Mouse (Mus musculus) forebrain, postnatal 0 days (tissue): ENCODE data around the gene Boll. TPM values are rescaled to one million over a fixed set of nuclear protein-coding genes. Genes with fewer than 3 reads are reported as not detected.
"Not testable (repeated sequence)": the region's sequence is repeated elsewhere in the genome, so short reads cannot be mapped to it uniquely, and the experiment has no call there.

Source experiments
- ATAC-seq: fragments of 200-750 bp; cut with Nextera tagmentation; 2 replicates; pipeline ENCODE4 v1.8.0; 2017; ENCODE audit warnings: mild to moderate bottlenecking, moderate library complexity
- DNase-seq: peaks from one replicate; pipeline ENCODE4 v3.0.0-alpha.2; 2015
- H3K27ac ChIP-seq: fragments of 300-500 bp; sonication (generic); 2 replicates; pipeline ENCODE4 v1.5.1; 2014; ENCODE audit warnings: low read depth, mild to moderate bottlenecking, antibody characterized with exemption, low read length, moderate library complexity, mixed read lengths
- H3K27me3 ChIP-seq: fragments of 300-500 bp; sonication (generic); 2 replicates; pipeline ENCODE4 v1.6.1; 2014; ENCODE audit warnings: mild to moderate bottlenecking, low read length, mixed read lengths; ENCODE audit not compliant: insufficient read depth
- H3K36me3 ChIP-seq: fragments of 300-500 bp; sonication (generic); 2 replicates; pipeline ENCODE4 v1.6.1; 2014; ENCODE audit warnings: mild to moderate bottlenecking, moderate library complexity; ENCODE audit not compliant: insufficient read depth
- H3K4me1 ChIP-seq: fragments of 300-500 bp; sonication (generic); 2 replicates; pipeline ENCODE4 v1.6.1; 2014; ENCODE audit warnings: antibody characterized with exemption; ENCODE audit not compliant: insufficient read depth
- H3K4me2 ChIP-seq: fragments of 300-500 bp; sonication (generic); 2 replicates; pipeline ENCODE4 v1.6.1; 2014; ENCODE audit warnings: low read depth, mild to moderate bottlenecking, moderate library complexity
- H3K4me3 ChIP-seq: fragments of 300-500 bp; sonication (generic); 2 replicates; pipeline ENCODE4 v1.5.1; 2014; ENCODE audit warnings: low read depth, low read length, mixed read lengths
- H3K9ac ChIP-seq: fragments of 300-500 bp; sonication (generic); 2 replicates; pipeline ENCODE4 v1.6.1; 2014; ENCODE audit warnings: mild to moderate bottlenecking
- H3K9me3 ChIP-seq: fragments of 300-500 bp; sonication (generic); 2 replicates; pipeline ENCODE4 v1.6.1; 2016; ENCODE audit warnings: low read length
- CTCF ChIP-seq: sonication (generic); IDR thresholded peaks from 2 replicates; pipeline ENCODE4 v1.5.1; 2016; ENCODE audit warnings: antibody characterized with exemption, control low read depth, low read depth
- WGBS: fragments of 180-500 bp; shearing (Covaris S2); extraction: QIAGEN DNeasy Blood & Tissue Kit; methylation state at CpG from one replicate; pipeline ENCODE4 v1.1.7; 2014; 5-methylcytosine and 5-hydroxymethylcytosine counted together
- polyA plus RNA-seq: library from polyadenylated mRNA; unstranded; fragments of >200 nt; fragmentation: Nextera tagmentation; extraction: Ambion mirVana; gene quantifications from 2 replicates; pipeline ENCODE4 v1.2.1, GENCODE M21; 2015
- total RNA-seq: library from RNA; depleted of rRNA; stranded (reverse); fragments of >200 nt; gene quantifications from 2 replicates; pipeline ENCODE4 v1.2.3, GENCODE M21; 2014

Gene Boll
- total and polyA plus RNA-seq, 2 experiments from 2014 or later = not detected

- H3K9me3 ChIP-seq = no peaks in the 10 kb centered on the region
- peak overlapping the region; percentile 46 for H3K4me3 ChIP-seq
- 61% methylated on average over 41 of the region's 49 CpGs for WGBS
- no peak for DNase-seq
- H3K4me1 ChIP-seq = no peaks in the 10 kb centered on the region
- TF ChIP-seq CTCF = no peak
- no peaks in the 10 kb centered on the region for H3K36me3 ChIP-seq
- H3K4me2 ChIP-seq = peak overlapping the region; percentile 52; the same call in 1 of the 2 replicates
- H3K27me3 ChIP-seq = peaks cover 14% of the 10 kb centered on the region
- H3K27ac ChIP-seq = no peak overlapping the region
- ATAC-seq = no peak
- no peak overlapping the region for H3K9ac ChIP-seq
Observed at GRCm38 (mm10) chr1:55362634-55363033, 635 bp downstream of the Boll start.

DNA sequence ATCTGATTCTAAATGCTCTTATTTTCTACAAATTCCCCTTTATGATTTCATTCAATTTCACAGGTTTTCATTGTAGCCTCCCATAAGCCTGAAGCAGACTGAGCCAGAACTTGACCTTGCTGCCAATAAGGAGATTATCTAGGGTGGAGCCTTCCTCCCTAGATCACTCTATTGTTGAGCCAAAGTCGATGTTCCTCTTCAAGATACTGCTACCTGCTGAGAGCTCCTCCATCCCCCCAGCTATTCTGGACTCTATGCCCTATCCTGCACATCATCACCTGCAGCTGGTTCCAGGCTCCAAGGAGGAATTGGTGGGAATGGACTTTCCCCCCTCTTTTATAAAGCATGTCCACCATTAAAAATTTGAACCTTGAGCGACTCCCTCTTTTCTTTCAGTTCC lies 11.4 kb downstream of the Boll start:
- not testable (repeated sequence) for H3K36me3 ChIP-seq, H3K4me2 ChIP-seq, H3K9me3 ChIP-seq, ATAC-seq, H3K4me3 ChIP-seq, H3K27me3 ChIP-seq, H3K27ac ChIP-seq, DNase-seq, H3K4me1 ChIP-seq, H3K9ac ChIP-seq
- WGBS = 67% methylated on average over 2 of the region's 2 CpGs

GRCm38 (mm10) chr1:55325496-55325895 lies 37.8 kb downstream of the Boll start:
- not testable (repeated sequence) for H3K27ac ChIP-seq, H3K9ac ChIP-seq, H3K4me1 ChIP-seq, H3K27me3 ChIP-seq, H3K4me3 ChIP-seq, ATAC-seq, H3K36me3 ChIP-seq, DNase-seq, H3K4me2 ChIP-seq, H3K9me3 ChIP-seq
- 84% methylated on average over 5 of the region's 5 CpGs for WGBS

DNA sequence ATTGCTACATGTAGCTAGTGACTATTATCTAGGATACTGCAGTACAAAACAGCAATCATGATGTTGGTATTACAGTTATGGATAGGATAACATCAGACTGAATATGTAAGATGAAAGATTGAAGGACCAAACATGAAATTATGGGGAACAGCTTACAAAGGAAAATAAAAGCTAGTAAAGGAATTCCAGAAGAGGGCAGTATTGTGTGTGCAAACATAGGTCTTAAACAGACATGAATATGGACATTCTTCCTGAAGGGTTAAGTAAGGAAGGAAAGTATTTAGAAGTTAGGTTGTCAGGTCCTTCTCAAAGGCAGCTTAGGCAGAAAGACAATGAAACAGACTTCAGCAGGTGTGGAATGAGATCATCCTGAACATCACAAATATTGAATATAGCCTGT lies 62.2 kb downstream of the Boll start:
- Histone ChIP-seq H3K4me3 (no peak overlapping the region), H3K9ac (no peak overlapping the region), H3K4me1 (no peaks in the 10 kb centered on the region), H3K36me3 (no peaks in the 10 kb centered on the region), H3K9me3 (no peaks in the 10 kb centered on the region), H3K4me2 (no peak overlapping the region), H3K27me3 (no peaks in the 10 kb centered on the region), H3K27ac (no peak overlapping the region)
- peak; percentile 6 for DNase-seq
- ATAC-seq = no peak
- peak; percentile 57 for TF ChIP-seq CTCF

DNA sequence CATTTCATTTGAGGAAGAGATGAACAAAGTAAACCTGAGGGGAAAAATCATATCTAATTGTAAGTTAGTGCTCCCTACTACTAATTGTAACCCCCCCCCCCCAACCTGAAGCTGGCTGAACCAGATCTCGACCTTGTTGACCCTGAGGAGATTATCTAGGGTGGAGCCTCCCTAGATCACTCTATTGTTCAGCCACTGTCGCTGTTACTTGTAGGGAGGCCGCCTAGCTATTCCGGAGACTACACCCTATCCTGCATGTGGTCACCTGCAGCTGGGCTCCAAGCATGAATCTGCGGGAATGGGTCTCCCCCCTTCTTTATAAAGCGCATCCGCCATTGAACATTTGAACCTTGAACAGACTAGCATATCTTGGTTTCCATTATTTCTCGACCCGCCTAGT lies 84.2 kb downstream of the Boll start:
- H3K9ac ChIP-seq = no peak overlapping the region
- TF ChIP-seq CTCF = no peak
- H3K4me2 ChIP-seq = no peak overlapping the region
- no peaks in the 10 kb centered on the region for H3K36me3 ChIP-seq
- H3K9me3 ChIP-seq = no peaks in the 10 kb centered on the region
- ATAC-seq = no peak
- no peak overlapping the region for H3K27ac ChIP-seq
- no peak overlapping the region for H3K4me3 ChIP-seq
- no peak for DNase-seq
- H3K27me3 ChIP-seq = no peaks in the 10 kb centered on the region
- WGBS = 78% methylated on average over 9 of the region's 9 CpGs
- no peaks in the 10 kb centered on the region for H3K4me1 ChIP-seq

DNA sequence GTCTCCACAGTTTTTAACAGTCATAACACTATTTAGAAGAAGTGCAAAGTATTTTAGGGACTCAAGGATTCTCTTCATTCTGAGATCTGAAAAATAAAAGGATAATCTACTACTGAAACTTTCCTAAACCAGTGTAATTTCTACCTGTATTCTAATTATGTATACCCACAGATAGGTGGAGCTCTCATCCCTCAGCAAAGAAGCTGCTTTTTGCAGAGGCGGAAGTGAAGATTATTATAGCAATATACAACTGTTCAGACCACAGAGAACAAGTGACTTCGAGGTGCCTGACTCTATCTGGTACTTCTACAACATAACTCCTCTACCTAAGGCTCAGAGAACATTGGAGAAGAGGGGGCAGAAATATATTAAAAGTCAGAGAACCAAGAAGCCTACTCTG lies 97.8 kb downstream of the Boll start:
- no peak for ATAC-seq
- no peak overlapping the region for H3K9ac ChIP-seq
- no peak for DNase-seq
- TF ChIP-seq CTCF = no peak
- no peaks in the 10 kb centered on the region for H3K27me3 ChIP-seq
- H3K9me3 ChIP-seq = no peaks in the 10 kb centered on the region
- 71% methylated on average over 2 of the region's 2 CpGs for WGBS
- no peaks in the 10 kb centered on the region for H3K36me3 ChIP-seq
- H3K4me2 ChIP-seq = no peak overlapping the region
- no peak overlapping the region for H3K4me3 ChIP-seq
- no peaks in the 10 kb centered on the region for H3K4me1 ChIP-seq
- no peak overlapping the region for H3K27ac ChIP-seq

- Histone ChIP-seq H3K4me1 (no peaks in the 10 kb centered on the region), H3K4me2 (no peak overlapping the region), H3K27ac (no peak overlapping the region), H3K9ac (no peak overlapping the region), H3K36me3 (no peaks in the 10 kb centered on the region), H3K4me3 (no peak overlapping the region), H3K9me3 (no peaks in the 10 kb centered on the region), H3K27me3 (no peaks in the 10 kb centered on the region)
- DNase-seq (no peak), ATAC-seq (no peak)
- no peak for TF ChIP-seq CTCF
- 66% methylated on average over 2 of the region's 2 CpGs for WGBS
Observed at GRCm38 (mm10) chr1:55264385-55264784, 98.9 kb downstream of the Boll start.

GRCm38 (mm10) chr1:55246374-55246773 lies 116.9 kb downstream of the Boll start:
- Histone ChIP-seq H3K9me3 (no peaks in the 10 kb centered on the region), H3K27ac (no peak overlapping the region), H3K4me1 (no peaks in the 10 kb centered on the region), H3K4me3 (no peak overlapping the region), H3K4me2 (no peak overlapping the region), H3K36me3 (0 out of 2 replicates have a peak, but pooled peaks cover 3% of the 10 kb centered on the region), H3K9ac (no peak overlapping the region), H3K27me3 (no peaks in the 10 kb centered on the region)
- 88% methylated on average over 2 of the region's 2 CpGs for WGBS
- no peak for ATAC-seq
- TF ChIP-seq CTCF = no peak
- DNase-seq = no peak
